Comparison of ENCODE assay signal across 20 mouse cellular contexts in the genomic region with DNA sequence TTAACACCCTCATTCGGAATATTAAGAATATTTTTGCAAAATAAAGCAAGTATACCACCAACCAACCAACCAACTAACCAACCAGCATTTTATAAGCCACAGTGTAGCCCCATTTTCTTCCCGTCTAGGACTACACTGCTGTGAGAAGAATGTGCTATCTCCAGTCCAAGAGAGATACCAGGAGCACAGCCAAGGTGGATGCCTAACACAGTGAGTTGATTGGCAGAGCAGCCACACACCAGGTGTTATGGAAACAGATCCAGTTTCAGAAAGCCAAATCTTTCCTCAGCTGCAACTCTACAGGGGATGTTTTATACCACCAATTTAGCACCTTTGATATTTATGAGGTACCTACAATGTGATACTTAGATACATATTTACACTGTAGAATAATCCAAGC. TPM values are rescaled to one million over a fixed set of nuclear protein-coding genes. Genes with fewer than 3 reads are reported as not detected.
"Had no signal": no experiment of that assay in that cellular context is flagged by ENCODE, and none has a peak within 500 bp of the region (broad histone marks: within the 10 kb centered on the region; RNA-seq: fewer than 3 reads in every experiment).

No protein-coding gene starts in this region.

- H3K36me3 ChIP-seq: limb, embryonic 12.5 days; midbrain, embryonic 13.5 days had no signal

- H3K4me1 ChIP-seq: limb, embryonic 12.5 days; midbrain, embryonic 13.5 days had no signal

- H3K4me3 ChIP-seq: left cerebral cortex, adult 2 months; limb, embryonic 12.5 days; midbrain, embryonic 13.5 days had no signal

- H3K27ac ChIP-seq: kidney, postnatal 0 days; left cerebral cortex, adult 2 months; limb, embryonic 12.5 days; liver, embryonic 14.5 days; midbrain, embryonic 13.5 days had no signal

- DNase-seq: kidney, adult 8-10 months; kidney, postnatal 4 days; liver; lung, adult 18-20 months; lung, postnatal 36 days; right cerebral cortex, adult 18-20 months; right cerebral cortex, postnatal 25 days; thymus, postnatal 14 days had no signal

- H3K27me3 ChIP-seq: limb, embryonic 12.5 days; midbrain, embryonic 13.5 days had no signal

RNA-seq across cellular contexts. Expression of gene Nobox, which starts 57.6 kb away (rescaled TPM):
- total RNA-seq: layer of hippocampus, postnatal 25 days; left cerebral cortex, adult 2 months; megakaryocyte progenitor cell, adult 5-6 weeks; midbrain, postnatal 0 days had no signal
- polyA plus RNA-seq: kidney, postnatal 0 days; limb, embryonic 12.5 days; lung, postnatal 0 days; midbrain, embryonic 13.5 days; midbrain, postnatal 0 days; neural tube, embryonic 14.5 days; small intestine, adult 2 months; stomach, embryonic 16.5 days had no signal
